Mouse (Mus musculus): Measurements from ENCODE around the gene Add1. TPM values are rescaled to one million over a fixed set of nuclear protein-coding genes. Genes with fewer than 3 reads are reported as not detected.

Gene Add1
- polyA plus RNA-seq, 1 experiment from 2014 or later = 204 TPM

DNA sequence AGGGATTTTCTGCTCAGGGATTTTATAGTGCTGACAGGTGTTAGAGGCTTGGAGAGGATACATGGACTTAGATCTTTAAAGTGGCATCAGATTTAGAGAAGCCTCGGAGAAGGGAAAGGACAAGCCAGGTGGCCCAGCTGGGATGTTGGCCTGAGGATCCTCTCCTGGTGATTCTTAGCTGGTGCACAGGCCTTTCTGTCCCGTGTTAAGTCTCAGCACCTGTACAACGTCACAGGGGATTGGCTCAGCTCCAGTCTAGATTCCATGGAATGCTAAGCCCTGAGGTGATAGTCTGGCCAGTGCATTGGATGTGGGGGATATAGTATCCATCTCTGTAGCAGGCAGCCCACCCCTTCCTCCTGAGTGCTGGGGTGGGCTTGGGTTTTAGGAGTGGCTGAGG, 34.8 kb downstream of the Add1 start:
- Histone ChIP-seq H3K4me3 (ENCODE audit: low read depth, low read length) (no peak overlapping the region), H3K9me3 (ENCODE audit: control insufficient read depth, low read length) (no peaks in the 10 kb centered on the region), H3K27me3 (ENCODE audit: control insufficient read depth, insufficient read depth, low read length) (no peaks in the 10 kb centered on the region), H3K4me1 (ENCODE audit: control insufficient read depth, insufficient read depth, low read length) (no peaks in the 10 kb centered on the region), H3K36me3 (ENCODE audit: control insufficient read depth, insufficient read depth, low read length) (peaks cover 7% of the 10 kb centered on the region; the same call in 1 of the 2 replicates), H3K9ac (ENCODE audit: low read length) (no peak overlapping the region), H3K27ac (ENCODE audit: low read depth, low read length) (no peak overlapping the region), H3K4me2 (ENCODE audit: low read depth) (no peak overlapping the region)
- 85% methylated on average over 3 of the region's 3 CpGs for WGBS
- DNase-seq (ENCODE audit: low spot score) (no peak), ATAC-seq (ENCODE audit: insufficient read depth, low FRiP score, low TSS enrichment) (no peak)

DNA sequence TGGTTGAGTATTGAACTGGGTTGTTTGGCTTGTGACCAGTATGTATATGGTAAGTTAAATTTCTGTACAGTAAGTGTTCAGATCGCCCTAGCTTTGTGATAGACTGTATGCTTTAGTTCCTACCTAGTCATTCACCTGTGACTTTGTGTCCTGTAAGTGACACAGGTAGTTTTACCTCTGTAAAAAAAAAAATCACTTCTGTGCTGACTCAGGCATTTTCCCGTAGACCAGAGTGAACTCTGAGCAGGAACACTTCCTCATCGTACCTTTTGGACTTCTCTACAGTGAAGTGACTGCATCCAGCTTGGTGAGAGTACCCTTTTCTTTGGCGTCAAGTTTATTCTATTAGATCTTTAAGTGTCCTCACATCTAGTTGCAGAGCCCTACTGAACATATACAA, 36.5 kb downstream of the Add1 start:
- 90% methylated on average over 4 of the region's 4 CpGs for WGBS
- H3K36me3 ChIP-seq (ENCODE audit: control insufficient read depth, insufficient read depth, low read length) = peaks cover 14% of the 10 kb centered on the region; the same call in 1 of the 2 replicates

DNA sequence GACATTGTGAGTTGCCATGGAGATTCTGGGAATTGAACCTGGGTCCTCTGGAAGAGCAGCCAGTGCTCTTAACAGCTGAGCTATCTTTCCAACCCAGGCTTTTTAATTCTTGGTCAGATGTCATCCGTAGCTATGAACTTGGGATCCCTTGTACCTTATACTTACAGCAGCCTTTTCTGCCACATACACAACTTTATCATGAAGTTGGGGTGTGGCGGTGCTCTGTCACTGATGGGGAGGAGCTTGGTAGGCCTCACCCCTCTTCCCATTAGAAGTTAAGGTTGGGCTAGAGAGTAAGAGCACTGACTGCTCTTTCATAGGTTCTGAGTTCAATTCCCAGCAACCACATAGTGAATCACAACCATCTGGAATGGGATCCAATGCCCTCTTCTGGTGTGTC, 59.5 kb downstream of the Add1 start:
- DNase-seq (ENCODE audit: low spot score) (no peak), ATAC-seq (ENCODE audit: insufficient read depth, low FRiP score, low TSS enrichment) (no peak)
- Histone ChIP-seq H3K9me3 (ENCODE audit: control insufficient read depth, low read length) (no peaks in the 10 kb centered on the region), H3K36me3 (ENCODE audit: control insufficient read depth, insufficient read depth, low read length) (peaks cover 18% of the 10 kb centered on the region), H3K4me2 (ENCODE audit: low read depth) (no peak overlapping the region), H3K27ac (ENCODE audit: low read depth, low read length) (no peak overlapping the region), H3K4me3 (ENCODE audit: low read depth, low read length) (no peak overlapping the region), H3K4me1 (ENCODE audit: control insufficient read depth, insufficient read depth, low read length) (peaks cover 3% of the 10 kb centered on the region), H3K9ac (ENCODE audit: low read length) (no peak overlapping the region), H3K27me3 (ENCODE audit: control insufficient read depth, insufficient read depth, low read length) (no peaks in the 10 kb centered on the region)
- WGBS = 91% methylated on average over 2 of the region's 2 CpGs

More for the DNA sequence above, 36.5 kb downstream of the Add1 start:
- no peak overlapping the region for H3K4me2 ChIP-seq (ENCODE audit: low read depth)
- no peaks in the 10 kb centered on the region for H3K27me3 ChIP-seq (ENCODE audit: control insufficient read depth, insufficient read depth, low read length)
- no peaks in the 10 kb centered on the region for H3K9me3 ChIP-seq (ENCODE audit: control insufficient read depth, low read length)
- H3K9ac ChIP-seq (ENCODE audit: low read length) = no peak overlapping the region
- no peak overlapping the region for H3K4me3 ChIP-seq (ENCODE audit: low read depth, low read length)
- ATAC-seq (ENCODE audit: insufficient read depth, low FRiP score, low TSS enrichment) (no peak), DNase-seq (ENCODE audit: low spot score) (no peak)
- no peaks in the 10 kb centered on the region for H3K4me1 ChIP-seq (ENCODE audit: control insufficient read depth, insufficient read depth, low read length)
- H3K27ac ChIP-seq (ENCODE audit: low read depth, low read length) = no peak overlapping the region

DNA sequence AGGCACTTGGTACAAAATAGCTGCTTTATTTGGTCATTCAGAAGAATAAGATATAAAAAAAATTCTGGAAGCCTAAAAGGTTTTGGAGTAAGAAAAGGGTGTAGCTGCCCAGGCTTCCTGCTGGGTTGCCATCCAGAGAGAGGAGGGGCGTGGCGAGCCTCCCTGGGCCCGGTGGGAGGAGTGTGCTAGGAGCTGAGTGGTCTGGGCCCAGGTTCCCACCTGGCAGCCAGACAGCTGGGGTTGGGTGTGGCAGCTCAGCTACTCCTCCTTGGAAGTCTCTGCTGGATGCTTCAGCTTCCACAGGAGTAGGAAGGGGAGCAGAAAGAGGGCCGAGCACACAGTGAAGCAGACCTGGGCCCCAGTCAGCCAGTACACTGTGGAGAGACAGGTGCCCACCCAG, 60.2 kb downstream of the Add1 start:
- H3K27ac ChIP-seq (ENCODE audit: low read depth, low read length) = no peak overlapping the region
- no peak for ATAC-seq (ENCODE audit: insufficient read depth, low FRiP score, low TSS enrichment)
- no peak overlapping the region for H3K9ac ChIP-seq (ENCODE audit: low read length)
- no peak overlapping the region for H3K4me3 ChIP-seq (ENCODE audit: low read depth, low read length)
- peaks cover 14% of the 10 kb centered on the region for H3K36me3 ChIP-seq (ENCODE audit: control insufficient read depth, insufficient read depth, low read length)
- H3K4me1 ChIP-seq (ENCODE audit: control insufficient read depth, insufficient read depth, low read length) = peaks cover 3% of the 10 kb centered on the region
- H3K4me2 ChIP-seq (ENCODE audit: low read depth) = no peak overlapping the region
- 77% methylated on average over 4 of the region's 4 CpGs for WGBS
- H3K9me3 ChIP-seq (ENCODE audit: control insufficient read depth, low read length) = no peaks in the 10 kb centered on the region
- no peak for DNase-seq (ENCODE audit: low spot score)
- H3K27me3 ChIP-seq (ENCODE audit: control insufficient read depth, insufficient read depth, low read length) = no peaks in the 10 kb centered on the region

DNA sequence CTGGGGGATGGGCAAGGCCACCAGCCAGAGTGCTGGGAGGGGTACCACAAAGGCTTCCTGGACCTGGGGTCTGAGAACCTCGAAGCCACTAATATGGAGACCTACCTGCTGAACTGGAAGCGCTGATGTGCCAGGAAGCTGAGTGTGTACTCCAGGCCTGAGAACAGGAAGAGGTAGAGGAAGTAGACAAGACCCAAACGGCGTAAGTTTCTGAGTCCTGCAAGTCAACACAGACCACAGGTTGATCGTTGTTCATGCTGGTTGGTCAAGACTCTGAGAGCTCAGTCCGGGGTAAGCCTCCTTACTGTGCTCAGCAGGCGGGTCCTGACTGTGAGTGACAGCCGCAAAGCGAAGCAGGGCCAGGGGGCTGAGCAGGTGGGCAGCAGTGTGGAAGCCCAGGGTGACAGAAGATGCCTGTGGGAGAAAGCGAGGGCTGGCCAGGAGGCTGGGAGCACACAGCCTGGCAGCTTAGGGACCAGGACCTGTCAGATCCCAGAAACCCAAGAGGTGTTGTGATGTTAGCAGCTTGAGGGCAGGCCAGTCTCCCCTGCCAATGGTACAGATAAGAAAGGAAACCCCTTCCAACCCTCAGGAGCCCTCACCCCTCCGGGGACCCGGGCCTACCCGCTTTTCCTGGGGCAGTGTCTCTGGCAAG, 61.4 kb downstream of the Add1 start:
- ATAC-seq (ENCODE audit: insufficient read depth, low FRiP score, low TSS enrichment) (no peak), DNase-seq (ENCODE audit: low spot score) (no peak)
- Histone ChIP-seq H3K27me3 (ENCODE audit: control insufficient read depth, insufficient read depth, low read length) (no peaks in the 10 kb centered on the region), H3K4me1 (ENCODE audit: control insufficient read depth, insufficient read depth, low read length) (peaks cover 3% of the 10 kb centered on the region), H3K4me3 (ENCODE audit: low read depth, low read length) (no peak overlapping the region), H3K9me3 (ENCODE audit: control insufficient read depth, low read length) (no peaks in the 10 kb centered on the region), H3K27ac (ENCODE audit: low read depth, low read length) (no peak overlapping the region), H3K9ac (ENCODE audit: low read length) (no peak overlapping the region), H3K36me3 (ENCODE audit: control insufficient read depth, insufficient read depth, low read length) (peaks cover 14% of the 10 kb centered on the region), H3K4me2 (ENCODE audit: low read depth) (no peak overlapping the region)
- WGBS = 90% methylated on average over 13 of the region's 13 CpGs

DNA sequence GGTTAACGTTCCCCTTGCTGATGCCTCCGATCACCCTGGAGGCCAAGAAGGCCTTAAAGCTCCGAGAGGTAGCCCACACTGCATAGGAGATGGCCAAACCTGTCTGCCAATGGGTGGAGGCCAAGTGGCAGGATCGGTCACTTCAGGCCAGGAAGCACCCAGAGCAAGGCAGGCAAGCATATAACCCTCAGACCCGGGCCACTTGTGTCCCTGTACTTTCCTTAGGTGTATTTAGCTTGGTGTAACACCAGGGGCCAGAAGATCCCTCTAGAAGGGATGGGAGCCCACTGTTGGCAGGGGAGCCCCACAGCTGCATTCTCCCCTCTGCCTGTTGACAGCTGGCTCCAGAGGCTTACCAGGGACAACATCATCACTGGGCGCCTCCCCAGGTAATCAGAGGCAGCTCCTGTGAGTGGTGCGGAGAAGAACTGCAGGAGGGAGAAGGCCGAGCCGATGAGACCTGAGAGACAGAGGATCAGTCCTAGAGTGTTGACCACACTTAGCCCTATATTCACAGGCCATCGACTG, 62.3 kb downstream of the Add1 start:
- H3K9me3 ChIP-seq (ENCODE audit: control insufficient read depth, low read length) = no peaks in the 10 kb centered on the region
- no peak for DNase-seq (ENCODE audit: low spot score)
- peak overlapping the region; percentile 96 for H3K4me2 ChIP-seq (ENCODE audit: low read depth)
- H3K9ac ChIP-seq (ENCODE audit: low read length) = peak overlapping the region; percentile 71; the same call in 1 of the 2 replicates
- no peaks in the 10 kb centered on the region for H3K27me3 ChIP-seq (ENCODE audit: control insufficient read depth, insufficient read depth, low read length)
- no peak overlapping the region for H3K27ac ChIP-seq (ENCODE audit: low read depth, low read length)
- peaks cover 3% of the 10 kb centered on the region for H3K4me1 ChIP-seq (ENCODE audit: control insufficient read depth, insufficient read depth, low read length)
- WGBS = 67% methylated on average over 10 of the region's 10 CpGs
- no peak for ATAC-seq (ENCODE audit: insufficient read depth, low FRiP score, low TSS enrichment)
- H3K36me3 ChIP-seq (ENCODE audit: control insufficient read depth, insufficient read depth, low read length) = peaks cover 11% of the 10 kb centered on the region
- H3K4me3 ChIP-seq (ENCODE audit: low read depth, low read length) = peak overlapping the region; percentile 54; the same call in 1 of the 2 replicates

DNA sequence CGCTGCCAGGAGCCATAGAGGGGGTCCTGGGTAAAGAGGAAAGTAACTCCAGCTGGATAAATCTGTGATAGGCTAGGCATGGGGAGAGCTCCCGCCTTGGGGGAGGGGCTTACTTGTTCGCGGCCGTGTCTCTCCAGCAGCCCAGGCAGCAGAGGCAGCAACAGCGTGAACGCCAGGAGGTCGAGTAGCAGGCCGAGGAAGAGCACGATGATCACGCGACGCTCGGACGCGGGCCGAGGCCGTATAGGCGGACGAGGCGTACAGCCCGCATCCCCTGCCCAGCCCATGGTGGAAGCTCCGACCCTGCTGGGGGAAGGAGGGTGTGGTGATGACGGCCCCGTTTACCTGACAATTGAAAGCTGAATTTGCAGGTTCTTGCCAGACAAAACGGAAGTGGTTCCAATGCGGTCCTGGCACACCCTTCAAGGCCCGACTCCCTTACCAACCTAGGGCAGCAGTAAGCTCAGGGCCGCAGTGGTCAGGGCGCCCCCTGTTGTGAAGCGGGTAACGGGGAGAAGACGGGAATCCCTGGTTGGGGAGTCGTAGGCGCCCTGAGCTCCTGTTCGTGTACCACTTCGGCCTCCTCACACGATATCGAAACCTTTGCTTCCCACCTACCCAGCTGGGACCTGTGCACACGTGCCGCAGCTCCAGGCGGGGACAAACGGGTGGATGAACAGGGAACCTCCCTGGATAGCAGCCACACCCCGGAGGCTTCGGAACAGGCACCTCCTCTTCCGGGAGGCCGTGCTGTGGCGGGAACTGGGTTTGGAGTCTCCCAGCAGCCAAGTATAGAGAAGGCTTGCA, 63.2 kb downstream of the Add1 start, which contains the start of gene Mfsd10:
Gene Mfsd10 (minus strand): TSS at position 732 of the 807 bp plus-strand sequence.
- H3K4me1 ChIP-seq (ENCODE audit: control insufficient read depth, insufficient read depth, low read length) = peaks cover 3% of the 10 kb centered on the region
- H3K9me3 ChIP-seq (ENCODE audit: control insufficient read depth, low read length) = no peaks in the 10 kb centered on the region
- WGBS = under 1% methylated on average over 48 of the region's 48 CpGs
- peak within 1 kb of the TSS; percentile 96 for H3K4me2 ChIP-seq (ENCODE audit: low read depth)
- H3K36me3 ChIP-seq (ENCODE audit: control insufficient read depth, insufficient read depth, low read length) = peaks cover 10% of the 10 kb centered on the region
- peak within 1 kb of the TSS; percentile 73 for H3K27ac ChIP-seq (ENCODE audit: low read depth, low read length)
- peak within 1 kb of the TSS; percentile 54 for H3K4me3 ChIP-seq (ENCODE audit: low read depth, low read length)
- peak within 1 kb of the TSS; percentile 71 for H3K9ac ChIP-seq (ENCODE audit: low read length)
- peak; percentile 88 for ATAC-seq (ENCODE audit: insufficient read depth, low FRiP score, low TSS enrichment)
- DNase-seq (ENCODE audit: low spot score) = peak; percentile 77
- H3K27me3 ChIP-seq (ENCODE audit: control insufficient read depth, insufficient read depth, low read length) = no peaks in the 10 kb centered on the region

DNA sequence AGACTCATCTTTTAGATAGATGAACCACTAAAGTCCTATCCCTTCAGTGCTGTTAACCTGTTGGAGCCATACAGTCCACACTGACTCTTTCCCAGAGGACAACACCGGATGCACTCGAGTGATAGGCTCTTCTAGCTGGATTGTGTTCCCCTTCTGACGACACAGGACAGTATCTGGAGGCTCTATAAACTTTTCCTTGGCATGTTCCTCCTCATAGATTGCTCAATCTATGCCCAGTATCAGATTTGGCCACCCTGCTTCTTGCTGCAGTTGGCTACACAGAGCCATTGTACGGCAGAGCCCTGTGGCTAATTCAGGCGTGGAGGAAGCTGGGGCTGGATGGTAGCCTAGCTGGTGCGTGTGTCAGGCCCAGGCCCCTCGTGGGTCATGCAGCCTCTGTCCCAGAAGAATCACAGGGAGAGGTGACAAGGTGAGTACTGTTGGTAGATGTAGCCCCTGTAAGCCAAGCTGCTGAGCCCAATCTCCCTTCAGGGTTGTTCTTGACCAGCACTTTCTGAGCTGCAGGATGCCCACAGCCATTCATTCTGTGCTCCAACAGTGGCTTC, 64.2 kb downstream of the Add1 start:
- Histone ChIP-seq H3K4me2 (ENCODE audit: low read depth) (no peak overlapping the region), H3K4me3 (ENCODE audit: low read depth, low read length) (no peak overlapping the region), H3K36me3 (ENCODE audit: control insufficient read depth, insufficient read depth, low read length) (peaks cover 8% of the 10 kb centered on the region), H3K9me3 (ENCODE audit: control insufficient read depth, low read length) (no peaks in the 10 kb centered on the region), H3K27ac (ENCODE audit: low read depth, low read length) (no peak overlapping the region), H3K27me3 (ENCODE audit: control insufficient read depth, insufficient read depth, low read length) (no peaks in the 10 kb centered on the region), H3K4me1 (ENCODE audit: control insufficient read depth, insufficient read depth, low read length) (peaks cover 3% of the 10 kb centered on the region), H3K9ac (ENCODE audit: low read length) (no peak overlapping the region)
- DNase-seq (ENCODE audit: low spot score) (no peak), ATAC-seq (ENCODE audit: insufficient read depth, low FRiP score, low TSS enrichment) (no peak)
- WGBS = 84% methylated on average over 7 of the region's 7 CpGs
